Mouse (Mus musculus): ENCODE results near the gene Slc46a1.

DNA sequence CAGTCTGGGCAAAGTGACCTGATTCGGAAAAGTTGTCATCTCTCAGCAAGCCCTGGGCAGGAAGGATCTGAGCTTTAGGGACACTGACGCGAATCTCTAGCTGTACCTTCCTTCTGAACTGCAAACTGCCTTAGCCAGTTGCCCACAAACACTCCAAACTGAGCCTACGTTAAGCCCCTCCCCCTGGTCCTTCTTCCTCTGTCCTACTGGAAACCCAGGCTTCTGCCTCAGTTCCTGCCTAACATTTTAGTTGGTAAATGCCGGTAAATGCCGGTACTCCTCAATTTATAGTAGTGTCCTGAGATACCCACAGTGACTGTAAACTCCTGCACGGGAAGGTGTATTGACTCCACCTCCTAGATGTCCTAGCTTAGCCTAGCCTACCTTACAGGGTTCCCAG, 18.1 kb downstream of the Slc46a1 start:
- TF ChIP-seq CTCF (IDR thresholded peaks at IDR 0.05 in 2 of 3, conservative IDR thresholded peaks at IDR 0.05 in 1 of 3; ENCODE audit: control insufficient read depth in 1 of 3, insufficient read depth in 1 of 3, low read depth in 2 of 3, low read length in 3 of 3, poor library complexity in 1 of 3, severe bottlenecking in 1 of 3), result no peak
- no peak for TF ChIP-seq MXI1 (IDR thresholded peaks at IDR 0.05; ENCODE audit: low read depth, low read length)
- TF ChIP-seq UBTF (IDR thresholded peaks at IDR 0.05; ENCODE audit: borderline replicate concordance, insufficient read depth, low read depth, low read length), result no peak
- TF ChIP-seq E2F4 (IDR thresholded peaks at IDR 0.05; ENCODE audit: borderline replicate concordance, low read depth, low read length), result no peak
- TF ChIP-seq POLR2AphosphoS2 (IDR thresholded peaks at IDR 0.05; ENCODE audit: low read length), result no peak
- peak in 1 of 2 experiments; percentile 47; a peak in 1 of 4 replicates for TF ChIP-seq POLR2A (IDR thresholded peaks at IDR 0.05; ENCODE audit: control insufficient read depth in 1 of 2, insufficient read depth in 1 of 2, low read depth in 1 of 2, low read length in 2 of 2, poor library complexity in 1 of 2)
- TF ChIP-seq BHLHE40 (IDR thresholded peaks at IDR 0.05; ENCODE audit: borderline replicate concordance, low read depth, low read length), result no peak
- TF ChIP-seq MAFK (IDR thresholded peaks at IDR 0.05; ENCODE audit: borderline replicate concordance, low read depth, low read length), result no peak
- TF ChIP-seq TBP (IDR thresholded peaks at IDR 0.05; ENCODE audit: low read depth, low read length), result peak; percentile 49; the same call in 1 of the 2 replicates
- TF ChIP-seq EP300 (IDR thresholded peaks at IDR 0.05; ENCODE audit: low read depth in 1 of 2, low read length in 2 of 2), result no peak
- no peak for TF ChIP-seq GATA1 (IDR thresholded peaks at IDR 0.05; ENCODE audit: low read depth, low read length)
- TF ChIP-seq NELFE (IDR thresholded peaks at IDR 0.05; ENCODE audit: low read depth, low read length), result no peak
- TF ChIP-seq HCFC1 (IDR thresholded peaks at IDR 0.05; ENCODE audit: low read depth, low read length), result peak; percentile 68
- TF ChIP-seq TAL1 (IDR thresholded peaks at IDR 0.05; ENCODE audit: low read length), result no peak
